Mouse (Mus musculus) liver, embryonic 12.5 days (tissue): Measurements from ENCODE around the gene Serpina1f. TPM values are rescaled to one million over a fixed set of nuclear protein-coding genes. Genes with fewer than 3 reads are reported as not detected.
A peak's percentile ranks its signal among the peaks of the same experiment; 100 is the strongest.

ENCODE experiments used
- ATAC-seq: fragments of 200-750 bp; cut with Nextera tagmentation; 2 replicates; pipeline ENCODE4 v1.8.0; 2017; ENCODE audit warnings: moderate number of reproducible peaks, mild to moderate bottlenecking, moderate library complexity
- H3K27ac ChIP-seq: fragments of 300-500 bp; sonication (generic); 2 replicates; pipeline ENCODE4 v1.5.1; 2016; ENCODE audit warnings: mild to moderate bottlenecking
- H3K27me3 ChIP-seq: fragments of 300-500 bp; sonication (generic); replicated peaks from 2 replicates; pipeline ENCODE4 v1.6.1; 2016; ENCODE audit warnings: mild to moderate bottlenecking, moderate library complexity
- H3K36me3 ChIP-seq: fragments of 300-500 bp; sonication (generic); 2 replicates; pipeline ENCODE4 v1.6.1; 2016; ENCODE audit warnings: mild to moderate bottlenecking, moderate library complexity
- H3K4me1 ChIP-seq: fragments of 300-500 bp; sonication (generic); 2 replicates; pipeline ENCODE4 v1.6.1; 2016
- H3K4me2 ChIP-seq: fragments of 300-500 bp; sonication (generic); 2 replicates; pipeline ENCODE4 v1.6.1; 2016; ENCODE audit warnings: mild to moderate bottlenecking, moderate library complexity
- H3K4me3 ChIP-seq: fragments of 300-500 bp; sonication (generic); 2 replicates; pipeline ENCODE4 v1.5.1; 2016; ENCODE audit warnings: mild to moderate bottlenecking, moderate library complexity
- H3K9ac ChIP-seq: fragments of 300-500 bp; sonication (generic); 2 replicates; pipeline ENCODE4 v1.6.1; 2016; ENCODE audit warnings: mild to moderate bottlenecking, moderate library complexity
- H3K9me3 ChIP-seq: fragments of 300-500 bp; sonication (generic); replicated peaks from 2 replicates; pipeline ENCODE4 v1.6.1; 2016; ENCODE audit warnings: mild to moderate bottlenecking, moderate library complexity
- WGBS: fragments of 180-500 bp; shearing (Covaris S2); methylation state at CpG from one replicate; pipeline ENCODE4 v1.1.7; 2016; ENCODE audit not compliant: insufficient replicate concordance; 5-methylcytosine and 5-hydroxymethylcytosine counted together
- polyA plus RNA-seq: library from polyadenylated mRNA; unstranded; fragments of >200 nt; fragmentation: Nextera tagmentation; extraction: Ambion mirVana; gene quantifications from 2 replicates; pipeline ENCODE4 v1.2.1, GENCODE M21; 2016

The Serpina1f gene
- polyA plus RNA-seq, 1 experiment from 2014 or later: 0.21 TPM

- H3K9ac ChIP-seq: no peak overlapping the region
- no peaks in the 10 kb centered on the region for H3K36me3 ChIP-seq
- no peak overlapping the region for H3K27ac ChIP-seq
- no peaks in the 10 kb centered on the region for H3K27me3 ChIP-seq
- H3K4me2 ChIP-seq: no peak overlapping the region
- WGBS: 55% methylated on average over 2 of the region's 2 CpGs
- H3K9me3 ChIP-seq: no peaks in the 10 kb centered on the region
- no peak overlapping the region for H3K4me3 ChIP-seq
- no peak for ATAC-seq
- no peaks in the 10 kb centered on the region for H3K4me1 ChIP-seq
Measured at GRCm38 (mm10) chr12:103659171-103659570, 36.2 kb downstream of the Serpina1f start.

- no peak for ATAC-seq
Measured at GRCm38 (mm10) chr12:103657991-103658390, 37.3 kb downstream of the Serpina1f start.

GRCm38 (mm10) chr12:103656848-103657626, 38.3 kb downstream of the Serpina1f start, which contains the start of gene Serpina6:
Gene Serpina6 (minus strand): TSS chr12:103657212.
- H3K4me1 ChIP-seq: no peaks in the 10 kb centered on the region
- peak within 1 kb of the TSS; percentile 44 for H3K4me3 ChIP-seq
- H3K27ac ChIP-seq: peak within 1 kb of the TSS; percentile 65
- peak within 1 kb of the TSS; percentile 47 for H3K4me2 ChIP-seq
- 54% methylated on average over 9 of the region's 9 CpGs for WGBS
- ATAC-seq: peak; percentile 44
- no peaks in the 10 kb centered on the region for H3K27me3 ChIP-seq
- H3K9ac ChIP-seq: peak within 1 kb of the TSS; percentile 13; the same call in 1 of the 2 replicates
- no peaks in the 10 kb centered on the region for H3K36me3 ChIP-seq
- no peaks in the 10 kb centered on the region for H3K9me3 ChIP-seq

More at GRCm38 (mm10) chr12:103657991-103658390, 37.3 kb downstream of the Serpina1f start:
- 53% methylated on average over 10 of the region's 10 CpGs for WGBS
- H3K9ac ChIP-seq: no peak overlapping the region
- no peaks in the 10 kb centered on the region for H3K9me3 ChIP-seq
- no peaks in the 10 kb centered on the region for H3K4me1 ChIP-seq
- no peaks in the 10 kb centered on the region for H3K36me3 ChIP-seq
- no peaks in the 10 kb centered on the region for H3K27me3 ChIP-seq
- no peak overlapping the region for H3K4me2 ChIP-seq
- H3K27ac ChIP-seq: no peak overlapping the region
- H3K4me3 ChIP-seq: no peak overlapping the region

GRCm38 (mm10) chr12:103655123-103656044, 39.9 kb downstream of the Serpina1f start:
- ATAC-seq: peak; percentile 53
- Histone ChIP-seq H3K4me1 (no peaks in the 10 kb centered on the region), H3K4me3 (peak overlapping the region; percentile 44), H3K27ac (peak overlapping the region; percentile 65), H3K36me3 (no peaks in the 10 kb centered on the region), H3K9me3 (no peaks in the 10 kb centered on the region), H3K27me3 (no peaks in the 10 kb centered on the region), H3K4me2 (peak overlapping the region; percentile 47), H3K9ac (peak overlapping the region; percentile 13; the same call in 1 of the 2 replicates)
- WGBS: 65% methylated on average over 7 of the region's 7 CpGs

GRCm38 (mm10) chr12:103653836-103654235, 41.5 kb downstream of the Serpina1f start:
- Histone ChIP-seq H3K4me1 (no peaks in the 10 kb centered on the region), H3K27ac (no peak overlapping the region), H3K4me2 (peak overlapping the region; percentile 47; the same call in 1 of the 2 replicates), H3K4me3 (no peak overlapping the region), H3K27me3 (no peaks in the 10 kb centered on the region), H3K36me3 (no peaks in the 10 kb centered on the region), H3K9me3 (no peaks in the 10 kb centered on the region), H3K9ac (no peak overlapping the region)
- 83% methylated on average over 2 of the region's 2 CpGs for WGBS
- no peak for ATAC-seq

GRCm38 (mm10) chr12:103646314-103646713, 49.0 kb downstream of the Serpina1f start:
- H3K36me3 ChIP-seq: no peaks in the 10 kb centered on the region
- H3K9ac ChIP-seq: no peak overlapping the region
- no peak overlapping the region for H3K4me3 ChIP-seq
- H3K9me3 ChIP-seq: no peaks in the 10 kb centered on the region
- no peaks in the 10 kb centered on the region for H3K4me1 ChIP-seq
- H3K4me2 ChIP-seq: no peak overlapping the region
- H3K27ac ChIP-seq: no peak overlapping the region
- no peaks in the 10 kb centered on the region for H3K27me3 ChIP-seq
- ATAC-seq: no peak
- WGBS: 64% methylated on average over 2 of the region's 2 CpGs

GRCm38 (mm10) chr12:103644601-103645000, 50.7 kb downstream of the Serpina1f start:
- Histone ChIP-seq H3K9me3 (no peaks in the 10 kb centered on the region), H3K4me1 (no peaks in the 10 kb centered on the region), H3K27me3 (no peaks in the 10 kb centered on the region), H3K36me3 (no peaks in the 10 kb centered on the region), H3K9ac (no peak overlapping the region), H3K4me3 (no peak overlapping the region), H3K27ac (no peak overlapping the region), H3K4me2 (no peak overlapping the region)
- WGBS: 28% methylated on average over 5 of the region's 5 CpGs
- no peak for ATAC-seq

GRCm38 (mm10) chr12:103643818-103644217, 51.5 kb downstream of the Serpina1f start:
- ATAC-seq: no peak
- no peak overlapping the region for H3K4me3 ChIP-seq
- WGBS: 62% methylated on average over 3 of the region's 3 CpGs

GRCm38 (mm10) chr12:103643336-103643735, 52.0 kb downstream of the Serpina1f start:
- no peak for ATAC-seq
- Histone ChIP-seq H3K4me1 (no peaks in the 10 kb centered on the region), H3K4me3 (no peak overlapping the region), H3K27me3 (no peaks in the 10 kb centered on the region), H3K4me2 (no peak overlapping the region), H3K9me3 (no peaks in the 10 kb centered on the region), H3K27ac (no peak overlapping the region), H3K36me3 (no peaks in the 10 kb centered on the region), H3K9ac (no peak overlapping the region)
- WGBS: 2% methylated on average over 2 of the region's 2 CpGs

More at GRCm38 (mm10) chr12:103643818-103644217, 51.5 kb downstream of the Serpina1f start:
- no peaks in the 10 kb centered on the region for H3K4me1 ChIP-seq
- H3K9ac ChIP-seq: no peak overlapping the region
- H3K27ac ChIP-seq: no peak overlapping the region
- H3K36me3 ChIP-seq: no peaks in the 10 kb centered on the region
- no peak overlapping the region for H3K4me2 ChIP-seq
- H3K27me3 ChIP-seq: no peaks in the 10 kb centered on the region
- no peaks in the 10 kb centered on the region for H3K9me3 ChIP-seq
